Mouse (Mus musculus) mature B cell (primary cell): ENCODE measurements around the gene Fam129a.

Experiments used
- in situ Hi-C: fragments of 300-500 bp; cut with MboI; formaldehyde crosslinking; loops from 2 replicates; pipeline ENCODE4 v1.14.3; 2019

Gene Fam129a

GRCm38 (mm10) chr1:151726358-151726757, 155.4 kb downstream of the Fam129a start:
- in situ Hi-C loops, result no loop called here

DNA sequence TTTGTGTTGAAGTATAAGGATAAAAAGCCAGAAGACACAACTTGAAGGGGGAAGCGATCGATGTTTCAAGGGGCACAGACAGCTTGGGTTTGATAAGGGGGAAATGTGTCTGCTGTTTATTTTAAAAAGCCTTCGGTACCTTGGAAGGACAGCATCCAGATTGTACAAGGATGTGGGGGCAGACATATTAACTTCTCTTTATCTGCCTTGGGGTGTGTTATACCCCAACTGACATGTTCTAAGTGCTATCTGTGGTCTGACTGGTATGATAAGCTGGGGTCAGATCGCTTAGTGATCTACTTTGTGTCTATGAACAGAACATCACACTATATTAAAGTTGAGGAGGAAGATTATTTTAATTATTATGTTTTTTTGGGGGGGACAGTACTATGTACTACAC, 157.2 kb downstream of the Fam129a start:
- in situ Hi-C loops, result no loop called here

- in situ Hi-C loops, result no loop called here
Observed at GRCm38 (mm10) chr1:151737146-151737545, 166.2 kb downstream of the Fam129a start.

GRCm38 (mm10) chr1:151741199-151741621, 170.2 kb downstream of the Fam129a start:
- in situ Hi-C loops, result no loop called here

DNA sequence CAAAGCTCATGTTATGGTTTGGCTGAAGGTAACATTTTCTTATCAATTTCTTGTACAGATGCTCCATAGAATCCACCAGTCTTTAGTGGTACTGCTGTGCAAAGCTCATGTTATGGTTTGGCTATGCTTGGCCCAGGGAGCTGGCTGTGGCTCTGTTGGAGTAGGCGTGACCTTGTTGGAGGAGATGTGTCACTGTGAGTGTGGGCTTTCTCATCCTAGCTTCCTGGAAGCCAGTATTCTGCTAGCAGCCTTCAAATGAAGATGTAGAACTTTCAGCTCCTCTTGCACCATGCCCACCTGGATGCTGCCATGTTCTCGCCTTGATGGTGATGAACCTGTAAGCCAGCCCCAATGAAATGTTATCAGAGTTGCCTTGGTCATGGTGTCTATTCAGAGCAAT, 178.9 kb downstream of the Fam129a start:
- in situ Hi-C loops, result loop anchor here (25.0 kb wide), 1 partner anchor 1313 kb away; no protein-coding TSS in a partner anchor

DNA sequence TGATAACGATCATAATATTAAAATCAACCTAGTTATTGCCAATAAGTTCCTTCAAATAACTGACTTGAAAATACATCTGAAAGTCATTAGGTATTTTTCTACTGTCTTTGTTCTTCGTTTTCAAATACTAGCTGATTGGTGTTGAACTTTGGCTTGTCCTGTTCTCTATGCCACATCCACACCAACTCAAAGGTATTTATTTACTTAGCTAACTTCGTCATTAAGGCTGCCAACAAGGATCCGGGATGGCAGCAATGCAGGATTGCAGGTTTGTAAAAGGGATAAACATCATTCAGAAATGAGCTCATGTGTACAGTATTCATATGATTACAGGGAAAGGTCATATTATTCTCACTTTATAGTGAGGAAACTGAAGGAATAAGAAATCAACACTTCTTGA, 182.0 kb downstream of the Fam129a start:
- in situ Hi-C loops, result loop anchor here (25.0 kb wide), 1 partner anchor 1316 kb away; no protein-coding TSS in a partner anchor

DNA sequence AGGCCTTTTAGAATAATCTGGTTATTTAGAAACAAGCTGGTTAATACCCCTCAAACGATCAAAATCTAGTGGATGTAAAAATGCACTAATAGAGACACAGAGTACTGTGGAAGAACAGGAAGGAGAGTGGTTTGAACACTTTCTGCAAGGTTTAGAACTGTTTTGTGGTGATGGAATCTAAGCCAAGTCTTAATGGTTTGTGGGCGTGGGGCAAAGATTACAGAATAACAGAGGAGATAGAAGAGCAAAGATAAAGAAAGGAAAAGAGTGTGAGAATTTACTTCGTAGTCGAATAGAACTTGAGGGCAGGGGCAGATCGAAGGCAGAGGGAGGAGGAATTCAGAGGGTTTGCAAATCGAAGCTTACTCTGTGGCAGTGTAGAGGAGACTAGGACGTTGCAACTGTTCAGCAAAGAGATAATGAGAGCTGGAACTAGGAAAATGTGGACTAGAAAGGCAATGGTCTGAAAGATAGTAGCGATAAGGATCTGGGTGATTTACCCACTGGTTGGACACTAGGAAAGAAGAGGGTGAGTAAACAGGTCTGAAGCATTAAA, 182.5 kb downstream of the Fam129a start:
- in situ Hi-C loops, result loop anchor here (25.0 kb wide), 1 partner anchor 1316 kb away; no protein-coding TSS in a partner anchor

DNA sequence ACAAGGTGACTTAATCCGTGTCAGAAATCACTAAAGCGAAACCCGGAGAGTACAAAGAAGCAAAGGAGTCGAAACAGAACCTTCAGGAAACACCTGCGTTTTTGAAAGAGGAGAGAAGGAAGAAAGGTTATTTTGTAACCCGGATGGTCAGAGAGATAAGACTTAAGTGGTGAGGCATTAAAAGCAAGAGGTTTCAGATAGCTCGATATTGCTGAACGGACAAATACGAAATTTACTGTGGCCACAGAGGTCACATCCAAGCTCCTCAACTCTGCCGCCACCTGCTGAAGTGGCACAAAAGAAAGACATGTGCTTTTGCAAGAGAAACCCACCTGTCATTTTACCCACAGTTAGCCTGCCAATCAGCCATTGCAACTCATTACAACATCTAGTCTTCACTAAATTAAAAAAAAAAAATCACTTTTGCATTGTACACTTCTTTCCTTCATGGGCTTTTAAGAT, 183.1 kb downstream of the Fam129a start:
- in situ Hi-C loops, result loop anchor here (25.0 kb wide), 1 partner anchor 1317 kb away; no protein-coding TSS in a partner anchor

- in situ Hi-C loops, result loop anchor here (25.0 kb wide), 1 partner anchor 1318 kb away; no protein-coding TSS in a partner anchor
Observed at GRCm38 (mm10) chr1:151754881-151755659, 184.1 kb downstream of the Fam129a start, which contains the start of gene Edem3. TSS of gene Edem3 (plus strand) at chr1:151755371.

GRCm38 (mm10) chr1:151755660-151756424, 184.9 kb downstream of the Fam129a start:
- in situ Hi-C loops, result loop anchor here (25.0 kb wide), 1 partner anchor 1319 kb away; no protein-coding TSS in a partner anchor

GRCm38 (mm10) chr1:151756425-151756728, 185.4 kb downstream of the Fam129a start:
- in situ Hi-C loops, result loop anchor here (25.0 kb wide), 1 partner anchor 1319 kb away; no protein-coding TSS in a partner anchor

- in situ Hi-C loops, result loop anchor here (25.0 kb wide), 1 partner anchor 1321 kb away; no protein-coding TSS in a partner anchor
Observed at GRCm38 (mm10) chr1:151758301-151758700, 187.3 kb downstream of the Fam129a start.

DNA sequence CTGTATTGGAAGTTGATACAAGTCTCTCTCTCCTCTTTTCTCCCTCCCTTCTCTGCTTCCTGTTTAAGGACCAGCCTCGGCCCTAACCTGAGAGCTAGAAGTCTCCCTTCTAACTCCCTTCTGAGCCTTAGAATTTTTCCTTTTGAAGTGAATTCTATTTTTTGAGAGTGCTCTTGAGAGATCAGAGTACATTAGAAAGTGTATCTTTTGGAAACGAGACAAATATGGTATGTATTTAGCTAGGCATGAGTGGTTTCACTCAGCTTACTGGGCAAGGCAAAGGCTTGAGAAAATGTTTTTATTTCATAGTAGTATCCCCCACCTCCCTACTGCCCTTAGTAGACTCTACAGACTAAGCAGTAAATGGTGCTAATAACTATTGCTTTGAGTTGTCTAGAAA, 188.0 kb downstream of the Fam129a start:
- in situ Hi-C loops, result loop anchor here (25.0 kb wide), 1 partner anchor 1322 kb away; no protein-coding TSS in a partner anchor

GRCm38 (mm10) chr1:151764236-151764635, 193.2 kb downstream of the Fam129a start:
- in situ Hi-C loops, result loop anchor here (25.0 kb wide), 1 partner anchor 1327 kb away; no protein-coding TSS in a partner anchor

DNA sequence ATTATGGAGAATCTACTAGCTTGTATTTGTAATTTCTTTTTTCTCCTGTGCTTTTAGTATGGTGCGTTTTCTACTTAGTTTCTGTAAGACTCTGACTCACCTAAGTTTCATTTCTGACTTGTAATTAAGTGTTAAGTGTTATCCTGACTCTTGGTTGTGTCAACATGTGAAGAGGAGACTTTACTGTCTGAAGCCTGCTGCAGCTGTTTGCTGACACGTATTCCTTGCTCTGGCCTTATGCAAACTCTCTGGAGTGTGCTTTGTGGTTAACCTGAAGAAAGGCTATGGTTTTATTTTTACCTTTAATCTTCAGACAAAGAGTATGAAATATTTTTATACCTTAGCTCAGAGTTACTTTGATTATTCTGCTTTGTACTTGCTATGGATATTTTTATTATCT, 195.2 kb downstream of the Fam129a start:
- in situ Hi-C loops, result loop anchor here (25.0 kb wide), 1 partner anchor 1329 kb away; no protein-coding TSS in a partner anchor

GRCm38 (mm10) chr1:151766976-151767654, 196.1 kb downstream of the Fam129a start:
- in situ Hi-C loops, result loop anchor here (25.0 kb wide), 1 partner anchor 1330 kb away; no protein-coding TSS in a partner anchor

DNA sequence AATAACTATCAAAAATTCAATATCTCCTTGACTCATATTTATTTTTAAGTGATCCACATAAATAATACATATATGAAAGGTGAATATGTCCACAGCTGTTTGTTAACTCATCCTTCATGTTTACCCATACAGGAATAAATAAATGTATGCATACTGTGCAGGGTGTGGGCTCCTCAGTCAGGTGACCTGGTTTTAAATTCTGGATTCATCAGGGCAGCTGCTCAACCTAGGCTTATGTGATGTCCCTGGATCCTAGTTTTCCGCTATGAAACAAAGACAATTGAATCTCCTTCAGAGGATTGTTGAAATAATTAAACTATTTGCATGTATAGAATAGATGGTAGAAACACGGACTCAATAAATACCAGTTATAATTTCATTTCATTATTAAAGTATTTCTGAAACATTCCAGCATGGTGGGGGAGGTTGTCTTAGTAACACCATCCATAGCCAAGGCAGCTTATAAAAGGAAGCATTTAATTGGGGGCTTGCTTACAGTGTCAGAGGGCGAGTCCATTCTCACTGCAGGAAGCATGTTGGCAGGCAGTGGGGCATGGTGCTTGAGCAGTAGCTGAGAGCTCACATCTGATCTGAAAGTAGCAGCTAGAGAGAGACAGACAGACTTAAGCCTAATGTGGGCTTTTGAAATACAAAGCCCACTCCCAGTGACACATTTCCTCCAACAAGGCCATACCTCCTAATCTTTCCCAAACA, 198.4 kb downstream of the Fam129a start:
- in situ Hi-C loops, result loop anchor here (25.0 kb wide), 1 partner anchor 1332 kb away; no protein-coding TSS in a partner anchor
